Mouse (Mus musculus) lung, embryonic 14.5 days (tissue): ENCODE results near the gene Acta2. TPM values are rescaled to one million over a fixed set of nuclear protein-coding genes. Genes with fewer than 3 reads are reported as not detected.
A peak's percentile ranks its signal among the peaks of the same experiment; 100 is the strongest.

ENCODE experiments used
- ATAC-seq: fragments of 200-750 bp; cut with Nextera tagmentation; 2 replicates; pipeline ENCODE4 v1.8.0; 2017; ENCODE audit warnings: mild to moderate bottlenecking, moderate TSS enrichment, moderate library complexity; ENCODE audit not compliant: insufficient read depth
- DNase-seq: peaks from one replicate; pipeline ENCODE4 v3.0.0-alpha.2; 2015
- H3K27ac ChIP-seq: fragments of 300-500 bp; sonication (generic); 2 replicates; pipeline ENCODE4 v1.5.1; 2014; ENCODE audit warnings: low read depth, mild to moderate bottlenecking, moderate library complexity
- H3K27me3 ChIP-seq: fragments of 300-500 bp; sonication (generic); 2 replicates; pipeline ENCODE4 v1.6.1; 2014; ENCODE audit warnings: low read length, control low read depth; ENCODE audit not compliant: insufficient read depth
- H3K36me3 ChIP-seq: fragments of 300-500 bp; sonication (generic); 2 replicates; pipeline ENCODE4 v1.6.1; 2014; ENCODE audit warnings: control low read depth; ENCODE audit not compliant: insufficient read depth
- H3K4me1 ChIP-seq: fragments of 300-500 bp; sonication (generic); 2 replicates; pipeline ENCODE4 v1.6.1; 2014; ENCODE audit warnings: antibody characterized with exemption, control low read depth; ENCODE audit not compliant: insufficient read depth
- H3K4me2 ChIP-seq: fragments of 300-500 bp; sonication (generic); 2 replicates; pipeline ENCODE4 v1.6.1; 2014; ENCODE audit warnings: mild to moderate bottlenecking
- H3K4me3 ChIP-seq: fragments of 300-500 bp; sonication (generic); 2 replicates; pipeline ENCODE4 v1.5.1; 2014; ENCODE audit warnings: low read depth, low read length
- H3K9ac ChIP-seq: fragments of 300-500 bp; sonication (generic); 2 replicates; pipeline ENCODE4 v1.6.1; 2014
- H3K9me3 ChIP-seq: fragments of 300-500 bp; sonication (generic); 2 replicates; pipeline ENCODE4 v1.6.1; 2016; ENCODE audit warnings: low read depth, low read length, control low read depth
- CTCF ChIP-seq: IDR thresholded peaks from 2 replicates; pipeline ENCODE4 v1.5.1; 2016; ENCODE audit warnings: antibody characterized with exemption, low read depth
- WGBS: fragments of 180-500 bp; shearing (Covaris S2); extraction: QIAGEN DNeasy Blood & Tissue Kit; methylation state at CpG from one replicate; pipeline ENCODE4 v1.1.7; 2014; 5-methylcytosine and 5-hydroxymethylcytosine counted together
- polyA plus RNA-seq: library from polyadenylated mRNA; unstranded; fragments of >200 nt; fragmentation: Nextera tagmentation; extraction: Ambion mirVana; gene quantifications from 2 replicates; pipeline ENCODE4 v1.2.1, GENCODE M21; 2014

Gene Acta2
- polyA plus RNA-seq, 1 experiment from 2014 or later, result 854 TPM

DNA sequence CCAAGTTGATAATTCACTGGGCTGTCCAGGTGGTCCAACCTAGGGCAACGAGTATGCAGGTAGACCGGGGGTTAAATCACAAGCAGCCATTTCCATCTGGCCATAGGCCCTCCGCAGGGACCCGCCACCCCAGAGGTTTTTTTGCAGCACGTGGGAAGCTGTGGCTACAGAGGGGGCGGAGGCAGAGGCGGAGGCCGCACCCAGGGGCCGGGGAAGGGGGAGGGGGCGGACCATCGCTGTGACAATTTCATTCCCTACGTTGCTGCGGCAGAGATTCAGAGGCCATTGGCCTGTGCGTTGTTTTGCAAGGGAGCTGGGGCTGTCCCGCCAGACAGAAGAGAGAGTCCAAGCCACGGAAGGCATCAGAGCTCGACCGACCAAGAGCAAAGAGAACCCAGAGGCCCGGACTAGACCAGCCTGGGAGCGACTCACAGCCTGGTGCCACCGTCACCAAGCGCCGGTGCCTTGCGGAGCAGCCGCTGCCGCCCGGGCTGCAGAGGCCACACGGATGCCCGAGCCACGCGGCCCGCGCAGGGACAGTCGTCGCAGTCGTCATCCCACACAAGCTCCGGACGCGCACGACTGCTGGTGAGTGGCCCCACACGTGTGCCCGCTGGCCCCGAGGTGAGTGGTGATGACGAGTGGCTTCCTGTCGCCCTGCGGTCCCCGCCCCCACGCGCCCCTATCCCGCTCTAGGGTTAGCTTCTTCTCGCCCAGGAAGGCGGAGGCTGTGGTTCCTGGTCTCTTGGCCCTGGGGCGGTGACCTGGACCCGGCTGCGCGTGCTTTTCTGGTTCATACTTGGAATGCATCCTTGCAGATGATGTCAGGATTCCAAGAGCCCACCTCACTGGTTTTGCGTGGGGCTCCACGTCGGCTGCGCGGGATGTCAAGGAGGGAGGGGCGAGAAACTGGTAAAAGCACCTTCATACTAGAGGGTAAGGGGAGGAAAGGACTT is 63.1 kb downstream of the Acta2 start, which contains the start of gene Stambpl1:
TSS of gene Stambpl1 (plus strand) at position 222 of the 956 bp plus-strand sequence.
- ATAC-seq, result peak; percentile 91
- under 1% methylated on average over 62 of the region's 62 CpGs for WGBS
- no peaks in the 10 kb centered on the region for H3K27me3 ChIP-seq
- H3K4me1 ChIP-seq, result peaks cover 2% of the 10 kb centered on the region; the same call in 1 of the 2 replicates
- TF ChIP-seq CTCF, result no peak
- DNase-seq, result peak; percentile 77
- H3K36me3 ChIP-seq, result no peaks in the 10 kb centered on the region
- H3K4me2 ChIP-seq, result peak within 1 kb of the TSS; percentile 97
- H3K9me3 ChIP-seq, result no peaks in the 10 kb centered on the region
- peak within 1 kb of the TSS; percentile 68 for H3K4me3 ChIP-seq
- H3K9ac ChIP-seq, result peak within 1 kb of the TSS; percentile 68
- peak within 1 kb of the TSS; percentile 42; the same call in 1 of the 2 replicates for H3K27ac ChIP-seq

DNA sequence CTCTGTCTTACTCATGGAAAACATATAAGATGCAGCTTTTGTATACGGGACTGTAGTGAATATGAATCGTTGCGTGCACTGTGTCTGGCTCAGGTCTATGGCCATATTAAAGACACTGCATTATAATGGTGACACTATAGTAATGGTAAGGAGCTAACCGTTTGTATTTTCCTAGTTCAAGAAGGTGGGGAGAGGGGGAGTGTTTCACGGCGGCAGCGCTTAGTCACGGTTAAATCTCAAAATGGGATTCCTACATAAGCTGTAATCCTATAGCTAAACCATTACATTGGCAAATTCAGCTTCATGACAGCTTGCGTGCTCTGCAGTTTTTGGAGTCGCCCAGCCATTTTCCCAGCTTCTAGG is 63.8 kb downstream of the Acta2 start:
- H3K27ac ChIP-seq, result no peak overlapping the region
- TF ChIP-seq CTCF, result no peak
- H3K4me1 ChIP-seq, result peaks cover 2% of the 10 kb centered on the region; the same call in 1 of the 2 replicates
- DNase-seq (no peak), ATAC-seq (peak; percentile 29)
- H3K4me3 ChIP-seq, result peak overlapping the region; percentile 68
- H3K4me2 ChIP-seq, result peak overlapping the region; percentile 97
- H3K36me3 ChIP-seq, result no peaks in the 10 kb centered on the region
- H3K27me3 ChIP-seq, result no peaks in the 10 kb centered on the region
- H3K9me3 ChIP-seq, result no peaks in the 10 kb centered on the region
- peak overlapping the region; percentile 68; the same call in 1 of the 2 replicates for H3K9ac ChIP-seq
- WGBS, result 25% methylated on average over 10 of the region's 10 CpGs

Other genes with a start within 250 kb of the Acta2 start
- gene Lipk, start 247.3 kb downstream of the Acta2 start, polyA plus RNA-seq, result not detected in 2 replicates
- not detected in 2 replicates for gene Lipn, start 188.2 kb downstream of the Acta2 start, polyA plus RNA-seq
- not detected in 2 replicates for gene Lipm, start 154.7 kb downstream of the Acta2 start, polyA plus RNA-seq
- gene Ankrd22, start 89.5 kb downstream of the Acta2 start, polyA plus RNA-seq, result 0.12 TPM in 1 of 2 replicates, not detected in the other
- gene Stambpl1, start 63.4 kb downstream of the Acta2 start, polyA plus RNA-seq, result 9.8 and 11.1 TPM in 2 replicates
- gene Fas, start 35.1 kb upstream of the Acta2 start, polyA plus RNA-seq, result 5.7 and 6.3 TPM in 2 replicates
- gene Ch25h, start 219.6 kb upstream of the Acta2 start, polyA plus RNA-seq, result 0.14 and 0.43 TPM in 2 replicates